Mouse (Mus musculus) liver, postnatal 0 days (tissue): ENCODE data around the gene Gm49450.

ENCODE experiments used
- CTCF ChIP-seq: sonication (generic); IDR thresholded peaks from 2 replicates; pipeline ENCODE4 v1.5.1; 2016; ENCODE audit warnings: antibody characterized with exemption, low read depth
- EP300 ChIP-seq: IDR thresholded peaks from 2 replicates; pipeline ENCODE4 v1.6.1; 2016; ENCODE audit warnings: antibody characterized with exemption, low read depth, mild to moderate bottlenecking

- TF ChIP-seq CTCF (no peak), EP300 (no peak)
Observed at GRCm38 (mm10) chr15:98956000-98956399, 2.6 kb upstream of the Gm49450 start.
